Mouse (Mus musculus): ENCODE results near the gene Nsd1.
A peak's percentile ranks its signal among the peaks of the same experiment; 100 is the strongest.
"Not testable (repeated sequence)": the region's sequence is repeated elsewhere in the genome, so short reads cannot be mapped to it uniquely, and the experiment has no call there.

The Nsd1 gene

DNA sequence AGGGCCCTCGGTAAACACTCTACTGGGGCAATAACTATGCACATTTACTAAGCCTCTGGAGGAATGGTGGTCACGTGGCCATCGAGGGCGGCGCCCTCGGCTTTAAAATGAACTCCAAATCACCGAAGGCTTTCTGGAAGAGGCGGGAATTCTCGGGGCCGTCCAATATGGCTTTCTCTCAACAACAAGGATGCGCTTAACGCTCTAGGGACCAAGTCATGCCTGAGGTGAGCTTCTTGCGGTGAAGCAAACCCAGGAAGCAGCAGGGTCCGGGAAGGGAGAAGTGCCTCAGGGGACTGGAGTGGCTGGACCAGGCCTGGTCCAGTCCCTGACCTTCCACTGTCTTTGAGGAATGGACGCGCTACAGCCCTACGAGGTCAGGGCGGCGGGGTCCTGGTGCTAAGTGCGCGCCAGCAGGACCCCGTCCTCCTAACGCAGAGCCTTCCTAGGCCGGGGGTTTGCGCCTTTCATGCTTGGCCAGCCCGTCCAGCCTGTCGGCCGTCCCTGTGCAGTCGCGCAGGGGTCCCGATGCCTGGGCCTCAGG is at the start of gene Nsd1:
TSS of gene Nsd1 (plus strand) at position 134 of the 544 bp plus-strand sequence.
- DNase-seq: peak; percentile 18

DNA sequence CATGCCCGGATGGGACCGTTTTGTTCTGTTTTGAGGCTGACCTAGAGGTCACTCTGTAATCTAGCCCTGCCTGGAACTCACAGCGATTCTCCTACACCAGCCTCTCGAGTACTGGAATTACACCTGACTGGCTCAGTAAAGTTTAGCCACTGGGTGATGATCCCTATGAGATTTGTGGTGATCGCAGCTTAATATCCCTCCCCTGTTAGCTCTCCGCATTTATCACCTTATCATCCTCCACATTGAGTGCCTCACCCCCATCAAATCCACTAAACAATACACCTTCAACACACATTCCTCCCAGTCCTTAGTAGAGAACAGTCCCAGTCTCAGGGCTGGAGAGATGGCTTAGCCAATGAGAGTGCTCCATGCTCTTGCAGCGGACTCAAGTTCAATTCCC is 47.2 kb upstream of the Nsd1 start:
- no peak for DNase-seq

DNA sequence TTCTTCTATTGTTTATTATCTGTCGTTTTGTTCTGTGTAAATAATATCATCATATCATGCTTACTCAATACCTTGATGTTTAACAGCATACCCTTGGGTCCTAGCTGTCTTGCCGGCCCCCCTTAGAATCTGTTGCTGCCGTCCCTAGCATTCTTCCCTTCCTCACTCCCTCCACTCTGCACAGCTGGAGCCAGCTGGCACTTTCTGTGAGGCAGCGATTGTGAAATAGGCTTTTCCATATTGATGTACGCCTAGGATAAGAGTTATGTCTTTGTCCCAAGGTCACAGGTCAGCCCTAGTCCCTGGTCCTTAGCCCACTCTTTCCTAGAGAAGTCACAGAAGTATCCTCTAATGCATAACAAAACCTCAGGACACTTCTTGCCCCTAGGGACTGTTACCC is 46.0 kb upstream of the Nsd1 start:
- DNase-seq: no peak

DNA sequence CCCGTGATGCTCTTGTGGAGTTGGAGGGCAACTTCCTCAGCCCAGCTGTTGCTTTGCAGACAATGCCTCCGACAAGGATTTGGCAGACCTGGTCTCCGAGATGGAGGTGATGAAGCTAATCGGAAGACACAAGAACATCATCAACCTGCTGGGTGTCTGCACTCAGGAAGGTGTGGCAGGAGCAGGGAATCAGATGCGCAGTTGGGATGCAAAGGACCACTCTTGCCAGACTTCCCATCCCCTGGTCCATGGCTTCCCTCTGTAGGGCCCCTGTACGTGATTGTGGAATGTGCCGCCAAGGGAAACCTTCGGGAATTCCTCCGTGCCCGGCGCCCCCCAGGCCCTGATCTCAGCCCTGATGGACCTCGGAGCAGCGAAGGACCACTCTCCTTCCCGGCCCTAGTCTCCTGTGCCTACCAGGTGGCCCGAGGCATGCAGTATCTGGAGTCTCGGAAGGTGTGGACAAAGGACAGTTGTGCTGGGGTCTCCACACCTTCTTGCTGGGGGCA is 43.7 kb upstream of the Nsd1 start:
- no peak for DNase-seq

DNA sequence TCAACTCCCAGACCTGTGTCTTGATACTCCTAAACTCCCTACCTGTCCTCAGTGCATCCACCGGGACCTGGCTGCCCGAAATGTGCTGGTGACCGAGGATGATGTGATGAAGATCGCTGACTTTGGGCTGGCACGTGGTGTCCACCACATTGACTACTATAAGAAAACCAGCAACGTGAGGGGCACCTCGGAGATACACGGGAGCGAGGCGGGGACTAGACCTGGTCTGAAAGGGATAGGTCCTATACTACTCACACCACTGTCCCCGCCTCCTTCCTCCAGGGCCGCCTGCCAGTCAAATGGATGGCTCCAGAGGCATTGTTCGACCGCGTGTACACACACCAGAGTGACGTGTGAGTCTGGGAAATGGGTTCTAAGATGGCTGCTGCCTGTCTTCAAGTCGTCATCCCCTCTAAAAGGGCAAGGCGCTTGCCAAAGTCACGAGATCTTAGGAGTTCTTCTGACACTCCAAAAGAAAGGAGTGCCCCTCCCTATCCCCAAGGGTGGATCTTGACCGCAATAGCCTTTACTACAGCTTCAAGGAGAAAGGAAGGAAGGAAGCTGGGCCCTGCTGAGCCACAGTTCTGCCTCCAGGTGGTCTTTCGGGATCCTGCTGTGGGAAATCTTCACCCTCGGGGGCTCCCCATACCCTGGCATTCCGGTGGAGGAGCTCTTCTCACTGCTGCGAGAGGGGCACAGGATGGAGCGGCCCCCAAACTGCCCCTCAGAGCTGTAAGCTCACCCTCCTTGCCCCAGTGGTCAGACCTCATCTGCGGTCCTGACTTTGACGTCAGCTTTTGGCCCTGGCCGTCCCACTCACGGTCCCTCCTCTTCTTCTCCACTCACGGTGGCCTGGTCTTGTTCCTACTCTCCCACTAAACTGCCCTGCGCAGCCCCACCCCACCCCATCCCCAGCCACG is 42.5 kb upstream of the Nsd1 start:
- DNase-seq: no peak

DNA sequence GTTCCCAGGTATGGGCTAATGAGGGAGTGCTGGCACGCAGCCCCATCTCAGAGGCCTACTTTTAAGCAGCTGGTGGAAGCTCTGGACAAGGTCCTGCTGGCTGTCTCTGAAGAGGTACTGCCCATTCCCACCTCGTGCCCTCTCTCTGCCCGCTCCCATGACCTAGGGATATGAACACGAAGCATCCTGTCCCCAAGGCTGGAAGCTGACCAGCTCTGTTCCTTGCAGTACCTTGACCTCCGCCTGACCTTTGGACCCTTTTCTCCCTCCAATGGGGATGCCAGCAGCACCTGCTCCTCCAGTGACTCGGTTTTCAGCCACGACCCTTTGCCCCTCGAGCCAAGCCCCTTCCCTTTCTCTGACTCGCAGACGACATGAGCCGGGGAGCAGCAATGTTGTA is 41.8 kb upstream of the Nsd1 start:
- peak; percentile 57 for DNase-seq

DNA sequence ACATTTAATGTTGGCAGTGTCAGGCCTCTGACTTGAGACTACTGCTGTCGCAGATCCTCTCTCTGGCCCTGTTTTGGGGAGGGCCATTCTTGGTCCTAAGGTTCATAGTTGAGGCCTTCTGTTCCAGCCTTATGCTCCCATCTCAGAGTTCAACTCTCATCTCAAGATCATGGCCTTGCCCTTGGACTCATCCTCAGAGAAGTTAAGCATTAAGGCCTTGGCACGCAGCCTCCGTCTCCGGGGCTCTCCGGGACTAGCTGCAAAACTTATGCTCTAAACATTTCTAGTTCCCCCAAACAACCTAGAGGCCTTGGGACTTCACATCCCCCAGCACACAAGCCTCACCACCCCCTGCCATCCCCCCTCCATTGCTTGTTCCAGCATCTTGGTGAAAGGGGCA is 41.3 kb upstream of the Nsd1 start:
- peak; percentile 57 for DNase-seq

DNA sequence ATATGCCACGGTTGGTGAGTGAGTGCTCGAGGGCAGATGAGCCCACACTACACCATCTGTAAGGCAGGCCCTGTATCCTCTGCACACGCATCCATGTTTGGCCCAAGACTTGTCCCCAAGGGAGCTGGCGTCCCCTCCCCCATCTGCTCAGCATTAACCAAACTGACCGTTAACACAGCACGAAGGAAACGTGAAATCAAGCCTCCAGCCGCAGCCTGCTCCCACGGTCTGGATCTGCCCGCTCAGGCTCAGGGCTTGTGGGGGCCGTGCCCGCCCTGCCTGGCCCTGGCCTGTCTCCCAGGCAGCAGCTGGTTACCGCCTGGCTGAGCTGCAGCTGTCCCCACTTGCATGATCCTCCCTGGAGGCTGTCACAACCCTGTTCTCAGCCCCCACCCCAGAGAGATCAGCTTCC is 40.6 kb upstream of the Nsd1 start:
- peak; percentile 60 for DNase-seq

DNA sequence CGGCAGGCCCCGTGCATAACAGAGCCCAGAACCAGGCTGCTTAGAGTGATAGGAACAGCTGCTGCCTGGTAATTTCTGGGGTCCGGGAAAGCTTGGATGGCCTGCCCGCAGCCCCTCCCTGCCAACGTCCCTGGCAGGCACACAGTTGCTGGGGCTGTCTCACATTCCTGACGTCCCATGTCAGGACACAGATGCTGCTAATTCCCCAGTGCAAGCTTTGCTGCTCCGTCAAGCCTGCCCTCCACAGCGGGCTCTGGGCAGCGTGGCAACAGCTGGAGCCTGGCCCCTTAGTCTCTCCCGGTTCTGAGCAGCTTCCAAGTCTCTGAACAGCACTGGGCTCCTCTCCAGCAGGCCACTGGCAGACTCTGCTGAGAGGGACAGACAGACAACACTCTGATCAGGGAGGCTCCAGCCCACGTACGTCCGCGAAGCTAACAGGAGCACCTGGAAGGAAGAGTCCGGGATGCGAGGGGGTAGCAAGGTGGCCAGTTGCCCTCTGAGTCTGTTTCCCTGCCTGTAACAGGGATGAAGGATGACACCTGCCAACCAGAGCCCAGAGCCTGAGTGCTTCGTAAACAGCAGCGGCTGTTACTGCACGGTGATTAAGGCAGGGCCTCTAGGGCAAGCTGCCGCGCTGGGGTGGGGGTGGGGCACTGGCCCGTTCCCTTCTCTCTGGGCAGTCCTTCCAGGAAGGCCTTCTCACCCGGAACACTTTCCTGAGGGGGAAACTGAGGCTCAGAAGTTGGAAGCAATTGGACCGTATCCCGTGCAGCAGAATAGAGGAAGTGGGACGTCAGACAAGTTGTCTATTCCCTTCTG is 37.9 kb upstream of the Nsd1 start:
- DNase-seq: peak; percentile 62

DNA sequence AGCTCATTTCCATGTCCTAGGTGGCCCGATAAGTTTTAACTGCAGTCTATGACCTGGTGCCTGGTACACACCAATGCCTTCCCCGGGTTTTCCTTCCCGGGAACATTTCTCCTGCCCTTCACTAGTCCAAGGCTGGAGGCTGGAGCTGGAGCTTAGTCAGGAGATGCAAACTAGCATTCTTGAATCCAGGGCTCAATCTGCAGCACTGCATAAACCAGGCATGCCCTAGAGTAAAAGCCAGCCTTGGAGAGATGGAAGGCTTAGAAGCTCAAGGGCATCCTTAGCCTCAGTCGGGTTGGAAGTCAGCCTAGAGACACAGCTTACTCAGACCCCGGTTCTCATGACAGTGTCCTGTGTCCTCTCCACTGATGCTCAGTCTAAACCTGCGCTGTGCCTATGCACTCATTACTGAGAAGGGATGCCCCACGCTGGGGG is 37.2 kb upstream of the Nsd1 start:
- DNase-seq: no peak

DNA sequence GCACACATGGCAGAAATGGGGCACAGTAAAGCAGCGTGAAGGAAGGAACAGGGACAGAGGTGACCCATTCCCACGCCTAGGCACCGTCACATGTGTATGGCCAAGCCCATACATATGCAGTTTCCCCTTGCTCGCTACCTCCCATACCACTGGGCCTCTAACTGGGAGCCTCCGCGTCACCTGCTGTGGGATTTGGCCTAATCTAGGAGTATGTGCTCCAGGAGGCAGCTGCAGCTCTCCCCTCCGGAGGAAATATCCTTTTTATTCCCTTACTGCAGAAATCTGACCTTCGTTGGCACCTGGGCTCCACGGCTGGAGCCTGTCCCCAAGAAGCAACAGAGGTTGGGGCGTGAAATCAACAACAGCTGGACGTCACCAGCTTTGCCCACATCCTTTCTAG is 35.2 kb upstream of the Nsd1 start:
- DNase-seq: no peak

DNA sequence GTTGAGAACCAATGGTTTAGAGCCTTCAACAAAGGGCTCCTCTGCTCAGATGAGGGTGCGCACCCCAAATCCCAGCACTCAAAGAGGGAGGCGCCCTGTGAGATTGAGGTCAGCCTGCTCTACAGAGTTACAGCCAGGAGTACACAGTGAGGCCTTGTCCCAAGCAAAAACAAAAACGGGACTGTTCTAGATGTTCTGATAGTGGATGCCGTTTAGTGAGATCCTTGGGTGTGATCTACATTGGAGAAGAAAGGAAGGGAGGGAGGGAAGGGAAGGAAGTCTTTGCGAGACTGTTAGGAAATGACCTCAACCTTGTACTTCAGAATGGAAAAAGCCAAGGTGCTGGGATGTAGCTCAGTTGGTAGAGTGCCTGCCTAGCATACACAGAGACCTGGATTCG is 33.3 kb upstream of the Nsd1 start:
- DNase-seq: no peak

DNA sequence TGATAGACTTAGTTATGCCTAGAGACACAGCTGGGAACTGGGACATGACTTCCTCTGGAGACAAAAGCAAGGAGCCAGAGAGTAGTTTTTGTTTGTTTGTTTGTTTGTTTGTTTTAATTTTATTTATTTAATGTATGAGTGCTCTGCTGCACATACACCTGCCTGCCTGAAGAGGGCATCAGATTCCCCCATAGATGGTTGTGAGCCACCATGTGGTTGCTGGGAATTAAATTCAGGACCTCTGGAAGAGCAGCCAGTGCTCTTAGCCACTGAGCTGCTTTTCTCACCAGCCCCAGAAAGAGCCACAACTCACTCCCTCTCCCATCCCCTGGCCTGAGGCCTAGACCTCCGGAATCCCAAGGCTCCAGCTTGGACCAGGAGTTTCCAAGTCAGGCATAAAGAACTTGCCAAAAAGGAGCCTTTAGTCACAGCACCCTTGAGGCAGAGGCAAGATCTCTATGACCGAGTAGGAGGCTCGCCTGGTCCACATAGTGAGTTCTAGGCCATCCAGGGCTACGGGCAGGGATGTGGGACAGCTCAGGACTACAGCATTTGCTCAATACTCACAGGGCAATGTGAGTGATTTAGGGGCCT is 31.6 kb upstream of the Nsd1 start:
- no peak for DNase-seq

DNA sequence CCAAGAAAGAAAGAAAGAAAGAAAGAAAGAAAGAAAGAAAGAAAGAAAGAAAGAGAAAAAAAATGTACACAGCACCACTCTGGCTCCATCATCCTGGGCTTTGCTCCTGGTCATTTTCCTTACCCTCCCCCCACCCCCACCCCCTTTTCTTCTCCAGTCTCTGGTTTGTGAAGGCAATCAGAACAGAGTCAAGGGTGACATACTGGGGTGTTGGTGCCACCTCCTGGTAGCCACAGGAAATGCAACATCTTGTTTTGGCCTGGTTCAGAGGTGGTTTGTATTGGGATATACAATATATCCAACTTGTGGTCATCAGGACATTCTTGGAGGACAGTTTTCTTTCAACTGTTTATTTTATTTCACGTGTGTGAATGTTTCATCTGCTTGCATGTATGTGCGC is 31.0 kb upstream of the Nsd1 start:
- DNase-seq: peak; percentile 85

DNA sequence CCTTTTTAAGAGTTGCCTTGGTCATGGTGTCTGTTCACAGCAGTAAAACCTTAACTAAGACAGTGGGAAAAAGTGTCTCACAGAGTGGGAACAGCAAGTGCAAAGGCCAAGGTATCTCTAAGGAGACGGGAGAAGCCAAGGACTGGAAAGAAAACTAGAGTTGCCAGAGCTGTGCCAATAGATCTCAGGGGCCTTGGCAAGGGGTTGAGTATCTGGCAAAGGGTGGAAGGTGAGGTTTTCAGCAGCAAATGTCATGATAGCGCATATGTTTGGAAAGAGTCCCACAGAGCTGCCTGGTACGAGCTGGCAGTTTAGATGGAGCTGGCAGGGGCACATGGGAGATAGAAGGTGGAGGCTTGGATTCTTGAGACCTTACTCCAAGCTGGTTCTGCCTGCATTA is 30.0 kb upstream of the Nsd1 start:
- DNase-seq: no peak

DNA sequence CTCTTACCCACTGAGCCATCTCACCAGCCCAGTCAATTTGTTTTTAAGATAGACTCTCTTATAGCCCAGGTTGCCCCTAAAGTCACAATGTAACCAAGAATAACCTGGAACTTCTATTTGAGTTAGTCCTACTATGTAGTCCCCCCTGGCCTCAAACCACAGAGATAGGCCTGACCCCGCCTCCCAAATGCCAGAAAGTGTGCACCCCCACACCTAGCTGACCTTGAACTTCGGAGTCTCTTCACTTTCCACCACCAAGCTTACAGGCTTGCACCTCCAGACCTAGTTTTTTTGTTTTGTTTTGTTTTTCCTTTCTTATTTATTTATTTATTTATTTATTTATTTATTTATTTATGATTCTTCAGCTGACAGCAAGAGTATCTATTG is 27.8 kb upstream of the Nsd1 start:
- DNase-seq: no peak

DNA sequence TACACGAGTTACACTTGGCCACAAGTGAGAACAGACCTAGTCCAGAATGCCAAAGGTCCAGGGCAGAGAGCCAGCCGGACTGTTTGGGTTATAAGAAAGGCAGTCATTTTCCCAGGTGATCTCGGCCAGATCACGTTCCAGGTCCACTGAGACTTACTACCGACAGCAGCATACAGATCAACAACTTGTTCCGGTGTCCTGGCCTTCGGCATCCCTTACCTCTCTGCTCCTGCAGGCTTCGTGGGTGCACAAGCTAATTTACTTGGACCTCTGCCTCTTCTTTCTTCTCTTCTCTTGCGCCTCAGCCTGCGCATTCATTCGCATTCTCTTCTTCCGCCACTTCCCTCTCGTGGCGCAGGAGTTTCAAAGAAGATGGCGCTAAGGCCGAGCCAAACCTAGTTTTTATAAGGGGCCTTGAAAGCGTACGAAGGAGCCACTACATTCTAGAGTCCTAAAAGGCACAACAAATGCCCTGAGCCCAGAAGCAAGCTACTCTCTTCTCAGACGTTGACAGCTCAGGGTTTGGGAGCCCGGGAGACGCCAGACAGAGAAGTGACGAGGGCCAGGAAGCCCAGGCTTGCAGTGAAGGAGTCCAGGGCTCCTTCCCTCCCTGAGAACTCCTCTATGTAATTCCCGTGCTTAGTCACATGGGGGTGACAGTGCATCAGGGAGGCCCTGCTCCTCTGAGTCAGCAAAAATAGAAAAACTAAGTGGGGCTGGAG is 27.2 kb upstream of the Nsd1 start:
- DNase-seq: peak; percentile 87

DNA sequence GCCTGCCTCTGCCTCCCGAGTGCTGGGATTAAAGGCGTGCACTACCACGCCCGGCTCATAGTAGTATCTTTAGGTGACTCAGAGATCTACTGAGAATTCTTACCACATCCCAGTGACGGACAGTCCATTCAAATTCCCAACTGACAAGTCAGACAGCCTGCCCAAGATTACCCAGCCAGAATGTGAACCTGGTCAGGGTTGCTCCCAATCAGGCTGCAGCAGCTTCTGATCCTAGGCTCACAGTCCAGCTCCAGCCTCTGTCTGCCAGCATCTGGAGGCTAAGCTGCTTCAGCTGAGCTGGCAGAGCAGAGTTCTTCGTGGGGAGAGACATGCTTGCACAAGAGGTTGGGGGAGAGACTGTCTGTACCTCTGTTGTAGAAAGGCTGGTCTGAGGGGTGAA is 26.2 kb upstream of the Nsd1 start:
- no peak for DNase-seq

DNA sequence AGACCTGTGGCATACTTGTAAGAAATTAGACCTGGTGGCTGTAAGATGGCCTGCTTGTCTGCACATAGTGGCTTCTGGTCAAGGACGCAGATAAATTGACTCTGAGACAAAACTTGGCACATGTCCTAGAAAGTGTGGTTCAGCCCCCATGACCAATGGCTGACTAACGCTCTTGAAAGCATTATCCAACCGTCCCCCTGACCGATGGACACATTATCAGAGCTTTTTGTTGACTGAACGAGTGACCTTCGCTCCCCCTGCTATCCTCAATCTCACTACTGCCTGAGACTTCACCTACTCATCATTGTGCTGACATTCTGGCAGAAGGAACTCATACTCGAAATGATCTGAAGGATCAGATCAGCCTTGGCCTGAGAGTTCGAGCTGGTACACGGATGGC is 22.5 kb upstream of the Nsd1 start:
- DNase-seq: not testable (repeated sequence)

DNA sequence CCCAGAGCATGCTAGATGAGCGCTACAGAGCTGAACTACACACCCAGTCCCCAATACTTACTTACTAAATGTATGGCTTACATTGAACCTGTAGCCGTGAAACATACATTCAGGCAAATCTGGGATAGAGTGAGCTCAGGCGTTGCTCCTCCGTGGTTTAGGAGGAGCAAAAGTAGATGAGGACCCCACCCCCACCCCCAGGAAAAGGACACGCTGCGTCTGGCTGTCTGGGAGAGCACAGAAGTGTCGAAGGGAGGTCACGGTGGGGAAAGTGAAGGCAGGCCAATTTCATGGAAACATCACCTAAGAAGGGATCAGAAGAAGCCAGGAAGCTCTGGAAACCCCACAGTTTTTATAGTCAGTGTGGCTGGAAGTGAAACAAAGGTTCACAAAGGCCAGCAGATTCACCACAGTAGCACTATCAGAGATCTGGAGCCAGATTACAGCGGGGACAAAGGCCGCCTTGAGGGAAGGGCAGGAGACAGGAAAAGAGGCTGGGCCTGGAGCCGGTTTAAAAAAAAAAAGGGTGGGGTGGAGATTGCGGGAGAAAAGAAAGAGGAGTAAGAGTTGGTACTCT is 20.0 kb upstream of the Nsd1 start:
- DNase-seq: no peak

DNA sequence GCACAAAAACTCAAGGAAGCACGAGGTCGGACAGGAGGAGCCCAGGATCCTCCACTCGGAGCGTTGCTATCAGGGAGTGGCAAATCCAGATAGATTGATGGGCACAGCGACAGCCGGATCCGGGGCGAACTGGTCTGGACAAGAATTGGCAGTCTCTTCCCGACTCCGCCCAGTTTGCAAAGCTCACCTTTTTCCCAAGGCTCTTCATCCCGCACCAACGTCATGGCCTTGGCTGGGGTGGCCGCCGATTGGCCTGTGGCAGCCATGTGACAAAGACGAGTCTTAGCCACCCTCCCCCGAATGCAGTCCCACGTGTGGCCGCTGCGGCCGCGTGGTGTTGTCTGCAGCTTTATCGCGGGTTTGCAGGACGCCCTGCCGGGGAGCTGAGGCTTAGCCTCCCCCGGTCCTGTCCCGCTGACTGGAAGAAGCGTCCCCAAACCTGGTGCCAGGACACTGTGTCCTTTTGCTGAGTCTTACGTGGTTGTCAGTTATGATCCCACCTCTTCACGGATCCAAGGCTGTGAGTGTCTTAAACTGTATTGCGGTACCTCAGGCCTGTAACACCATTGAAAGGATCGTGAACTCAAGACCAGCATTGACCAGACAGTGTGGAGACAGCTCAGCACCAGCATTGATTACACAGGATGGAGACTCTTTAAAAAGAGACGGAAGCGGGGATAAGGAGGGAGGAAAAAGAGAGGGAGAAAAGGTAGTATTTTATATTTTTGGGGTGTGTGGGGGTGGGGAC is 19.3 kb upstream of the Nsd1 start:
- DNase-seq: peak; percentile 96
